In genomic region chr13:111489502-111489801, GRCm38 (mm10) we compare ENCODE assay signal across 8 mouse cellular contexts. TPM values are rescaled to one million over a fixed set of nuclear protein-coding genes. Genes with fewer than 3 reads are reported as not detected.
A peak's percentile ranks its signal among the peaks of the same experiment; 100 is the strongest.
DNase-seq lines count a peak whose midpoint lies in the region; ATAC-seq and TF ChIP-seq lines count a peak whose summit lies in the region.

No protein-coding gene starts in this region.

- no peaks in the 10 kb centered on the region for H3K9me3 ChIP-seq in limb, embryonic 14.5 days (ENCODE audit: control insufficient read depth, low read length)
- H3K9me3 ChIP-seq in neural tube, embryonic 15.5 days (replicated peaks): no peaks in the 10 kb centered on the region

- intact Hi-C loops in left cerebral cortex, adult 2 months (cut with DNase I): loop anchor here (2.0 kb wide), 1 partner anchor 235 kb away; no protein-coding TSS in a partner anchor

- H3K27me3 ChIP-seq in limb, embryonic 14.5 days (ENCODE audit: control insufficient read depth, insufficient read depth, low read length): peaks cover 18% of the 10 kb centered on the region
- H3K27me3 ChIP-seq in neural tube, embryonic 15.5 days (replicated peaks): peaks cover 19% of the 10 kb centered on the region

- no peak for TF ChIP-seq CTCF in left cerebral cortex, adult 2 months (IDR thresholded peaks at IDR 0.05)
- no peak for TF ChIP-seq CTCF in embryonic fibroblast, embryonic 13.5 days (IDR thresholded peaks at IDR 0.05; ENCODE audit: borderline replicate concordance, insufficient read depth, low read length)

- no peak for TF ChIP-seq POLR2A in embryonic fibroblast, embryonic 13.5 days (IDR thresholded peaks at IDR 0.05; ENCODE audit: low read depth, low read length)
- TF ChIP-seq POLR2A in limb, embryonic 14.5 days (IDR thresholded peaks at IDR 0.05; ENCODE audit: borderline replicate concordance, extremely low read depth, insufficient read depth, insufficient read length): no peak

- H3K9ac ChIP-seq in limb, embryonic 14.5 days (ENCODE audit: low read depth, low read length, severe bottlenecking): peak overlapping the region; percentile 97
- H3K9ac ChIP-seq in neural tube, embryonic 15.5 days (replicated peaks): peak overlapping the region; percentile 74

- peak overlapping the region; percentile 92 for H3K4me3 ChIP-seq in left cerebral cortex, adult 2 months
- peak overlapping the region; percentile 86 for H3K4me3 ChIP-seq in embryonic fibroblast, embryonic 13.5 days (ENCODE audit: insufficient read depth, low read length)
- peak overlapping the region; percentile 96 for H3K4me3 ChIP-seq in limb, embryonic 14.5 days (replicated peaks; ENCODE audit: low read length)
- peak overlapping the region; percentile 85 for H3K4me3 ChIP-seq in neural tube, embryonic 15.5 days (replicated peaks)

- H3K27ac ChIP-seq in left cerebral cortex, adult 2 months: peak overlapping the region; percentile 99
- peak overlapping the region; percentile 99 for H3K27ac ChIP-seq in embryonic fibroblast, embryonic 13.5 days (ENCODE audit: insufficient read depth, low read length)
- peak overlapping the region; percentile 98 for H3K27ac ChIP-seq in limb, embryonic 14.5 days (replicated peaks; ENCODE audit: low read depth, low read length)
- peak overlapping the region; percentile 99 for H3K27ac ChIP-seq in neural tube, embryonic 15.5 days (replicated peaks)

- no peaks in the 10 kb centered on the region for H3K4me1 ChIP-seq in embryonic fibroblast, embryonic 13.5 days (ENCODE audit: control insufficient read depth, insufficient read depth, low read length)
- peaks cover 22% of the 10 kb centered on the region for H3K4me1 ChIP-seq in limb, embryonic 14.5 days (ENCODE audit: control insufficient read depth, insufficient read depth, low read length)
- peaks cover 37% of the 10 kb centered on the region for H3K4me1 ChIP-seq in neural tube, embryonic 15.5 days

- ATAC-seq in limb, embryonic 14.5 days (ENCODE audit: low FRiP score, low read depth): peak; percentile 18
- ATAC-seq in neural tube, embryonic 15.5 days (ENCODE audit: low FRiP score): peak; percentile 77; the same call in 1 of the 2 replicates

- DNase-seq in left cerebral cortex, adult 2 months (ENCODE audit: extremely low spot score in 1 of 2, low spot score in 2 of 2): no peak
- DNase-seq in left cerebral cortex, adult 8-10 months (ENCODE audit: low spot score in 2 of 2): no peak
- no peak for DNase-seq in limb, embryonic 14.5 days (ENCODE audit: low spot score)
- no peak for DNase-seq in adrenal gland, adult 2 months
- no peak for DNase-seq in c-Kit-positive CD71-positive TER-119-positive erythroid progenitor cells, embryonic 14.5 days (ENCODE audit: low spot score)
- DNase-seq in kidney, postnatal 14 days: no peak

- no peaks in the 10 kb centered on the region for H3K36me3 ChIP-seq in limb, embryonic 14.5 days (ENCODE audit: control insufficient read depth, insufficient read depth, low read length)
- H3K36me3 ChIP-seq in neural tube, embryonic 15.5 days: no peaks in the 10 kb centered on the region

- H3K4me2 ChIP-seq in limb, embryonic 14.5 days (replicated peaks; ENCODE audit: low read depth, low read length, severe bottlenecking): no peak overlapping the region; the same call in 1 of the 2 replicates
- peak overlapping the region; percentile 86 for H3K4me2 ChIP-seq in neural tube, embryonic 15.5 days

- 4% methylated on average over 19 of the region's 33 CpGs for WGBS in limb, embryonic 14.5 days
- under 1% methylated on average over 21 of the region's 33 CpGs for WGBS in neural tube, embryonic 15.5 days

RNA-seq across cellular contexts. Expression of gene Gpbp1, which starts 0.5 kb away (rescaled TPM):
- 10 to 100 TPM; 80.4 to 83.9 TPM for total RNA-seq in left cerebral cortex, adult 2 months (2021)
- total RNA-seq in left cerebral cortex, adult 8-10 months (2022): 100 to 1,000 TPM in 1 of 4 experiments, 10 to 100 TPM in 3; 82.3 to 102 (median 90.8) TPM
- polyA plus RNA-seq in embryonic fibroblast, embryonic 13.5 days (2011; ENCODE audit: insufficient read length, low read depth, missing spikeins): 82.2 and 92.5 TPM in 2 replicates
- 29.4 and 53.3 TPM in 2 replicates for polyA plus RNA-seq in limb, embryonic 14.5 days (2012; rRNA removed)
- 84.2 and 97.0 TPM in 2 replicates for polyA plus RNA-seq in limb, embryonic 14.5 days (2014; fragmentation: Nextera tagmentation; extraction: Ambion mirVana)
- 80.8 and 84.0 TPM in 2 replicates for polyA plus RNA-seq in neural tube, embryonic 15.5 days (2015; fragmentation: Nextera tagmentation; extraction: Ambion mirVana)
- 100 to 1,000 TPM in 1 of 2 experiments, 10 to 100 TPM in 1; 64.8 to 108 TPM for total RNA-seq in adrenal gland, adult 2 months (2021)
- 0.32 and 0.44 TPM in 2 replicates for polyA plus RNA-seq in adrenal gland, adult 2 months (2012; rRNA removed)

Comparison
In these comparisons a context has a peak if more than half of its experiments do, and no peak if none do; other contexts are left out.
1. RNA of gene Gpbp1, which starts 0.5 kb away (polyA plus RNA-seq): 82.2 to 92.5 TPM in embryonic fibroblast, embryonic 13.5 days, 29.4 to 97.0 TPM in limb, embryonic 14.5 days and 80.8 to 84.0 TPM in neural tube, embryonic 15.5 days; 0.32 to 0.44 TPM in adrenal gland, adult 2 months; every median in the first group is over 10 times any median in the second.
2. Peak in every context shown above with its lines, with median percentiles within 50 percentile points of each other: H3K27ac ChIP-seq and H3K4me3 ChIP-seq.